Mouse (Mus musculus): Measurements from ENCODE around the gene S100a4. TPM values are rescaled to one million over a fixed set of nuclear protein-coding genes. Genes with fewer than 3 reads are reported as not detected.

S100a4 gene
- polyA plus RNA-seq, 1 experiment from 2014 or later = 6.0 TPM

Other genes with a start within 250 kb of the S100a4 start
- 25.7 and 25.8 TPM in 2 replicates for gene Slc27a3, start 213.8 kb upstream of the S100a4 start, polyA plus RNA-seq (2015; fragmentation: Nextera tagmentation; extraction: Ambion mirVana)
- 30.8 and 33.3 TPM in 2 replicates for gene Ints3, start 170.1 kb upstream of the S100a4 start, polyA plus RNA-seq (2015; fragmentation: Nextera tagmentation; extraction: Ambion mirVana)
- 17.3 and 21.0 TPM in 2 replicates for gene Npr1, start 137.9 kb upstream of the S100a4 start, polyA plus RNA-seq (2015; fragmentation: Nextera tagmentation; extraction: Ambion mirVana)
- 208 and 219 TPM in 2 replicates for gene Ilf2, start 127.6 kb upstream of the S100a4 start, polyA plus RNA-seq (2015; fragmentation: Nextera tagmentation; extraction: Ambion mirVana)
- gene Snapin, start 112.7 kb upstream of the S100a4 start, polyA plus RNA-seq (2015; fragmentation: Nextera tagmentation; extraction: Ambion mirVana) = 77.3 and 85.6 TPM in 2 replicates
- gene Chtop, start 94.3 kb upstream of the S100a4 start, polyA plus RNA-seq (2015; fragmentation: Nextera tagmentation; extraction: Ambion mirVana) = 154 TPM in 2 replicates
- gene S100a1, start 89.4 kb upstream of the S100a4 start, polyA plus RNA-seq (2015; fragmentation: Nextera tagmentation; extraction: Ambion mirVana) = 42.8 and 45.3 TPM in 2 replicates
- 43.9 and 44.6 TPM in 2 replicates for gene S100a13, start 89.3 kb upstream of the S100a4 start, polyA plus RNA-seq (2015; fragmentation: Nextera tagmentation; extraction: Ambion mirVana)
- gene S100a14, start 76.9 kb upstream of the S100a4 start, polyA plus RNA-seq (2015; fragmentation: Nextera tagmentation; extraction: Ambion mirVana) = 7.9 and 12.6 TPM in 2 replicates
- gene S100a16, start 66.5 kb upstream of the S100a4 start, polyA plus RNA-seq (2015; fragmentation: Nextera tagmentation; extraction: Ambion mirVana) = 217 and 233 TPM in 2 replicates
- gene S100a3, start 43.2 kb upstream of the S100a4 start, polyA plus RNA-seq (2015; fragmentation: Nextera tagmentation; extraction: Ambion mirVana) = 0.20 and 0.65 TPM in 2 replicates
- gene S100a2, start 13.5 kb upstream of the S100a4 start, polyA plus RNA-seq (2015; fragmentation: Nextera tagmentation; extraction: Ambion mirVana) = not detected in 2 replicates
- gene Gm42674, start 1.9 kb upstream of the S100a4 start, polyA plus RNA-seq (2015; fragmentation: Nextera tagmentation; extraction: Ambion mirVana) = not detected in 2 replicates
- not detected in 2 replicates for gene S100a5, start 4.8 kb downstream of the S100a4 start, polyA plus RNA-seq (2015; fragmentation: Nextera tagmentation; extraction: Ambion mirVana)
- gene S100a6, start 9.1 kb downstream of the S100a4 start, polyA plus RNA-seq (2015; fragmentation: Nextera tagmentation; extraction: Ambion mirVana) = 148 and 158 TPM in 2 replicates
- 0.11 and 0.16 TPM in 2 replicates for gene S100a7a, start 50.2 kb downstream of the S100a4 start, polyA plus RNA-seq (2015; fragmentation: Nextera tagmentation; extraction: Ambion mirVana)
- 20.9 and 28.2 TPM in 2 replicates for gene S100a8, start 65.2 kb downstream of the S100a4 start, polyA plus RNA-seq (2015; fragmentation: Nextera tagmentation; extraction: Ambion mirVana)
- gene S100a9, start 92.0 kb downstream of the S100a4 start, polyA plus RNA-seq (2015; fragmentation: Nextera tagmentation; extraction: Ambion mirVana) = 10.8 and 13.2 TPM in 2 replicates
- not detected in 2 replicates for gene Pglyrp4, start 123.1 kb downstream of the S100a4 start, polyA plus RNA-seq (2015; fragmentation: Nextera tagmentation; extraction: Ambion mirVana)
- gene Gm5849, start 174.1 kb downstream of the S100a4 start, polyA plus RNA-seq (2015; fragmentation: Nextera tagmentation; extraction: Ambion mirVana) = not detected in 2 replicates

All from lung, embryonic 15.5 days (tissue).